Comparison of ENCODE assay signal across 7 mouse cellular contexts in the genomic region with DNA sequence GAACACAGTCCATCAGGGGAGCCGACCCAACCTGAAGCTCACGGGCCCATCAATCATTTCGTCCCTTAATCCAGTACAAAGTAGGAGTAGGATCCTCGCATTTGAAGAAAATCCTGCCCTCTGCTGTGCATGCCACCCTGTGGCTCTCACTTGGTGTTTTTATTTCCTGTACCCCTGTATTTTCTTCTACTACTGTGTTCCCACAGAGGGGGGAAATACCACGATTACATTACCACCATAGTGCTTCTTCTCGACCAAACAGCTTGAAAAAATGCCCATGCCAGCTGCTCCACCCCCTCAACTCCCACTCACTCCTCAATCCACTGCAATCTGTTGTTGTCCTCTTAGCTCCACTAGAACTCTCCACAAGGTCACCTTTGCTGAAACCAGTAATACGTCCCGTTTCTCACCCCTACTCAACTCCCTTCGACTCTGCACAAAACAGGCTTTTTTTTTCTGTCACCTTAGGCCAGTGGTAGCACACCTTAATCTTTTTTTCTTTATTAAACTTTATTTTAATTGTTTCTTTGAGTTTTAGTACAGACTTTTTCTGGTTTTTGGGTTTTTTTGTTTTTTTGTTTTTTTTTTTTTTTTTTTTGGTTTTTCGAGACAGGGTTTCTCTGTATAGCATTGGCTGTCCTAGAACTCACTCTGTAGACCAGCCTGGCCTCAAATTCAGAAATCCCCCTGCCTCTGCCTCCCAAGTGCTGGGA. TPM values are rescaled to one million over a fixed set of nuclear protein-coding genes. Genes with fewer than 3 reads are reported as not detected.
A peak's percentile ranks its signal among the peaks of the same experiment; 100 is the strongest.
DNase-seq lines count a peak whose midpoint lies in the region; ATAC-seq and TF ChIP-seq lines count a peak whose summit lies in the region.

No protein-coding gene starts in this region.

- H3K9me3 ChIP-seq in MEL (replicated peaks; ENCODE audit: insufficient read depth, low read length): no peaks in the 10 kb centered on the region
- no peaks in the 10 kb centered on the region for H3K9me3 ChIP-seq in embryonic facial prominence, embryonic 11.5 days (replicated peaks; ENCODE audit: control insufficient read depth, low read length)
- no peaks in the 10 kb centered on the region for H3K9me3 ChIP-seq in neural tube, embryonic 14.5 days (ENCODE audit: control insufficient read depth, low read length)

- no peak for TF ChIP-seq RAD21 in MEL (IDR thresholded peaks at IDR 0.05; ENCODE audit: low read depth, low read length)

- no peak overlapping the region for H3K4me2 ChIP-seq in embryonic facial prominence, embryonic 11.5 days (ENCODE audit: low read depth, low read length)
- H3K4me2 ChIP-seq in neural tube, embryonic 14.5 days (ENCODE audit: low read depth, low read length): peak overlapping the region; percentile 45

- 86% methylated on average over 10 of the region's 10 CpGs for WGBS in embryonic facial prominence, embryonic 11.5 days
- 81% methylated on average over 10 of the region's 10 CpGs for WGBS in neural tube, embryonic 14.5 days

- H3K27ac ChIP-seq in layer of hippocampus, adult 2 months: peak overlapping the region; percentile 95
- peak overlapping the region; percentile 92 for H3K27ac ChIP-seq in MEL (ENCODE audit: control insufficient read depth, low read depth, low read length)
- H3K27ac ChIP-seq in embryonic facial prominence, embryonic 11.5 days (replicated peaks; ENCODE audit: low read depth, low read length): peak overlapping the region; percentile 98
- H3K27ac ChIP-seq in neural tube, embryonic 14.5 days (ENCODE audit: low read depth, low read length): peak overlapping the region; percentile 98

- ATAC-seq in embryonic facial prominence, embryonic 11.5 days (replicated peaks; ENCODE audit: insufficient number of reproducible peaks, low FRiP score, low TSS enrichment, low read depth): no peak
- no peak for ATAC-seq in neural tube, embryonic 14.5 days (ENCODE audit: low read depth)
- ATAC-seq in activated CD4-positive, CD25-positive, alpha-beta regulatory T cell, adult 4 months: no peak

- TF ChIP-seq POLR2A in MEL (IDR thresholded peaks at IDR 0.05; ENCODE audit: control insufficient read depth in 1 of 2, insufficient read depth in 1 of 2, low read depth in 1 of 2, low read length in 2 of 2, poor library complexity in 1 of 2): no peak

- peaks cover 26 to 37% of the 10 kb centered on the region in 2 experiments for H3K36me3 ChIP-seq in MEL (ENCODE audit: control insufficient read depth in 1 of 2, insufficient read depth in 2 of 2, low read length in 2 of 2)
- H3K36me3 ChIP-seq in embryonic facial prominence, embryonic 11.5 days (replicated peaks; ENCODE audit: control insufficient read depth, insufficient read depth, low read depth, low read length): peaks cover 6% of the 10 kb centered on the region
- peaks cover 15% of the 10 kb centered on the region; the same call in 1 of the 2 replicates for H3K36me3 ChIP-seq in neural tube, embryonic 14.5 days (ENCODE audit: control insufficient read depth, insufficient read depth, low read length)

- peak overlapping the region; percentile 80; the same call in 1 of the 2 replicates for H3K4me3 ChIP-seq in layer of hippocampus, adult 2 months
- H3K4me3 ChIP-seq in MEL (ENCODE audit: control insufficient read depth in 1 of 2, insufficient read depth in 1 of 2, low read depth in 2 of 2, low read length in 2 of 2): peak overlapping the region; percentile 51 to 62
- H3K4me3 ChIP-seq in embryonic facial prominence, embryonic 11.5 days (ENCODE audit: low read depth, low read length): peak overlapping the region; percentile 81
- peak overlapping the region; percentile 94 for H3K4me3 ChIP-seq in neural tube, embryonic 14.5 days (ENCODE audit: low read depth, low read length)

- H3K79me2 ChIP-seq in MEL (ENCODE audit: control insufficient read depth, insufficient read depth, low read length, poor library complexity): peaks cover 40% of the 10 kb centered on the region

- peak; percentile 55 for TF ChIP-seq CTCF in layer of hippocampus, adult 2 months (conservative IDR thresholded peaks at IDR 0.05)
- peak in 1 of 3 experiments; percentile 7; a peak in 1 of 6 replicates for TF ChIP-seq CTCF in MEL (IDR thresholded peaks at IDR 0.05 in 2 of 3, conservative IDR thresholded peaks at IDR 0.05 in 1 of 3; ENCODE audit: control insufficient read depth in 1 of 3, insufficient read depth in 1 of 3, low read depth in 2 of 3, low read length in 3 of 3, poor library complexity in 1 of 3, severe bottlenecking in 1 of 3)

- H3K4me1 ChIP-seq in MEL (ENCODE audit: control insufficient read depth in 1 of 2, insufficient read depth in 2 of 2, low read length in 2 of 2): peaks cover 9 to 27% of the 10 kb centered on the region in 2 experiments
- no peaks in the 10 kb centered on the region for H3K4me1 ChIP-seq in embryonic facial prominence, embryonic 11.5 days (ENCODE audit: control insufficient read depth, insufficient read depth, low read length)
- peaks cover 15% of the 10 kb centered on the region for H3K4me1 ChIP-seq in neural tube, embryonic 14.5 days (ENCODE audit: control insufficient read depth, insufficient read depth, low read length)

- TF ChIP-seq EP300 in MEL (IDR thresholded peaks at IDR 0.05; ENCODE audit: low read depth in 1 of 2, low read length in 2 of 2): no peak

- DNase-seq in layer of hippocampus, adult 2 months (ENCODE audit: low spot score in 2 of 2): peak; percentile 38 to 39
- DNase-seq in layer of hippocampus, postnatal 10 days (ENCODE audit: low spot score in 2 of 2): no peak
- peak; percentile 77 for DNase-seq in MEL (ENCODE audit: low read depth, low spot score)
- no peak for DNase-seq in embryonic facial prominence, embryonic 11.5 days (ENCODE audit: low spot score)
- DNase-seq in layer of hippocampus, adult 9-11 months: peak; percentile 49

- peaks cover 0 to under 1% of the 10 kb centered on the region in 2 experiments; a peak in 2 of 4 replicates for H3K27me3 ChIP-seq in MEL (ENCODE audit: control insufficient read depth in 1 of 2, insufficient read depth in 2 of 2, low read length in 2 of 2)
- no peaks in the 10 kb centered on the region for H3K27me3 ChIP-seq in embryonic facial prominence, embryonic 11.5 days (ENCODE audit: control insufficient read depth, insufficient read depth, low read length)
- no peaks in the 10 kb centered on the region for H3K27me3 ChIP-seq in neural tube, embryonic 14.5 days (ENCODE audit: control insufficient read depth, insufficient read depth, low read length)

- H3K9ac ChIP-seq in MEL (ENCODE audit: control insufficient read depth, low read depth, low read length, poor library complexity, severe bottlenecking): peak overlapping the region; percentile 80
- H3K9ac ChIP-seq in embryonic facial prominence, embryonic 11.5 days (replicated peaks; ENCODE audit: low read length): peak overlapping the region; percentile 99; the same call in 1 of the 2 replicates
- no peak overlapping the region for H3K9ac ChIP-seq in neural tube, embryonic 14.5 days (replicated peaks; ENCODE audit: low read depth, low read length)

TF ChIP-seq in MEL, 35 proteins besides CTCF, POLR2A, EP300 and RAD21 (continues in another document):
- no peak for TF ChIP-seq TCF12 (IDR thresholded peaks at IDR 0.05; ENCODE audit: low read depth, low read length)
- TF ChIP-seq USF1 (IDR thresholded peaks at IDR 0.05; ENCODE audit: low read depth, low read length): no peak
- TF ChIP-seq TBP (IDR thresholded peaks at IDR 0.05; ENCODE audit: low read depth, low read length): peak; percentile 11; the same call in 1 of the 2 replicates

RNA-seq across cellular contexts. Expression of gene Sumo2, which starts 0.9 kb away (rescaled TPM):
- 100 to 1,000 TPM; 318 to 328 TPM for total RNA-seq in layer of hippocampus, adult 2 months (2021)
- 100 to 1,000 TPM; 407 to 415 TPM for total RNA-seq in layer of hippocampus, postnatal 10 days (2021)
- 653 and 657 TPM in 2 replicates for total RNA-seq in MEL (2012; rRNA removed)
- 100 to 1,000 TPM in 1 of 2 experiments, not detected in 1; 556 TPM for polyA plus RNA-seq in MEL (2012; ENCODE audit: insufficient read depth in 1 of 2, insufficient read length in 2 of 2, low read depth in 1 of 2, low replicate concordance in 2 of 2, missing spikeins in 1 of 2)
- polyA plus RNA-seq in embryonic facial prominence, embryonic 11.5 days (2014; fragmentation: Nextera tagmentation; extraction: Ambion mirVana): 1,638 and 1,712 TPM in 2 replicates
- 994 and 1,036 TPM in 2 replicates for polyA plus RNA-seq in neural tube, embryonic 14.5 days (2014; fragmentation: Nextera tagmentation; extraction: Ambion mirVana)
- polyA plus RNA-seq in activated CD4-positive, CD25-positive, alpha-beta regulatory T cell, adult 4 months (2017; shearing (Covaris generic)): 100 to 1,000 TPM; 724 to 797 TPM

RNA-seq across cellular contexts. Expression of gene Jpt1, which starts 22.8 kb away (rescaled TPM):
- total RNA-seq in layer of hippocampus, adult 2 months (2021): 100 to 1,000 TPM; 140 to 142 TPM
- total RNA-seq in layer of hippocampus, postnatal 10 days (2021): 100 to 1,000 TPM; 315 to 332 TPM
- total RNA-seq in MEL (2012; rRNA removed): 331 and 353 TPM in 2 replicates
- polyA plus RNA-seq in MEL (2012; ENCODE audit: insufficient read depth in 1 of 2, insufficient read length in 2 of 2, low read depth in 1 of 2, low replicate concordance in 2 of 2, missing spikeins in 1 of 2): 100 to 1,000 TPM in 1 of 2 experiments, not detected in 1; 382 TPM
- 654 and 692 TPM in 2 replicates for polyA plus RNA-seq in embryonic facial prominence, embryonic 11.5 days (2014; fragmentation: Nextera tagmentation; extraction: Ambion mirVana)
- polyA plus RNA-seq in neural tube, embryonic 14.5 days (2014; fragmentation: Nextera tagmentation; extraction: Ambion mirVana): 1,282 and 1,347 TPM in 2 replicates
- 100 to 1,000 TPM; 506 to 510 TPM for polyA plus RNA-seq in activated CD4-positive, CD25-positive, alpha-beta regulatory T cell, adult 4 months (2017; shearing (Covaris generic))

RNA-seq across cellular contexts. Expression of gene Nup85, which starts 27.2 kb away (rescaled TPM):
- total RNA-seq in layer of hippocampus, adult 2 months (2021): 10 to 100 TPM; 48.7 to 49.3 TPM
- 10 to 100 TPM; 48.9 to 56.3 TPM for total RNA-seq in layer of hippocampus, postnatal 10 days (2021)
- 338 and 362 TPM in 2 replicates for total RNA-seq in MEL (2012; rRNA removed)
- 100 to 1,000 TPM in 1 of 2 experiments, not detected in 1; 370 TPM for polyA plus RNA-seq in MEL (2012; ENCODE audit: insufficient read depth in 1 of 2, insufficient read length in 2 of 2, low read depth in 1 of 2, low replicate concordance in 2 of 2, missing spikeins in 1 of 2)
- polyA plus RNA-seq in embryonic facial prominence, embryonic 11.5 days (2014; fragmentation: Nextera tagmentation; extraction: Ambion mirVana): 204 and 210 TPM in 2 replicates
- 98.2 and 98.9 TPM in 2 replicates for polyA plus RNA-seq in neural tube, embryonic 14.5 days (2014; fragmentation: Nextera tagmentation; extraction: Ambion mirVana)
- polyA plus RNA-seq in activated CD4-positive, CD25-positive, alpha-beta regulatory T cell, adult 4 months (2017; shearing (Covaris generic)): 10 to 100 TPM; 36.8 to 39.0 TPM

RNA-seq across cellular contexts. Expression of gene Nt5c, which starts 45.4 kb away (rescaled TPM):
- total RNA-seq in layer of hippocampus, adult 2 months (2021): 10 to 100 TPM; 64.3 to 65.5 TPM
- 10 to 100 TPM; 79.9 to 81.3 TPM for total RNA-seq in layer of hippocampus, postnatal 10 days (2021)
- total RNA-seq in MEL (2012; rRNA removed): 96.6 and 99.3 TPM in 2 replicates
- 100 to 1,000 TPM in 1 of 2 experiments, not detected in 1; 102 TPM for polyA plus RNA-seq in MEL (2012; ENCODE audit: insufficient read depth in 1 of 2, insufficient read length in 2 of 2, low read depth in 1 of 2, low replicate concordance in 2 of 2, missing spikeins in 1 of 2)
- 67.4 and 70.7 TPM in 2 replicates for polyA plus RNA-seq in embryonic facial prominence, embryonic 11.5 days (2014; fragmentation: Nextera tagmentation; extraction: Ambion mirVana)
- 84.4 and 95.8 TPM in 2 replicates for polyA plus RNA-seq in neural tube, embryonic 14.5 days (2014; fragmentation: Nextera tagmentation; extraction: Ambion mirVana)
- polyA plus RNA-seq in activated CD4-positive, CD25-positive, alpha-beta regulatory T cell, adult 4 months (2017; shearing (Covaris generic)): 100 to 1,000 TPM; 287 to 293 TPM

Comparison
In these comparisons a context has a peak if more than half of its experiments do, and no peak if none do; other contexts are left out.
1. DNase-seq: peak in layer of hippocampus, adult 2 months (2 of 2), MEL (single experiment) and layer of hippocampus, adult 9-11 months (single experiment); none in layer of hippocampus, postnatal 10 days (0 of 2) and embryonic facial prominence, embryonic 11.5 days (single experiment).
2. Peak in every context shown above with its lines, with median percentiles within 50 percentile points of each other: H3K27ac ChIP-seq and H3K4me3 ChIP-seq.